Mouse (Mus musculus): ENCODE measurements around the gene Ddx39. TPM values are rescaled to one million over a fixed set of nuclear protein-coding genes. Genes with fewer than 3 reads are reported as not detected.

Gene Ddx39
- polyA plus RNA-seq, 1 experiment from 2014 or later, result 53.9 TPM

DNA sequence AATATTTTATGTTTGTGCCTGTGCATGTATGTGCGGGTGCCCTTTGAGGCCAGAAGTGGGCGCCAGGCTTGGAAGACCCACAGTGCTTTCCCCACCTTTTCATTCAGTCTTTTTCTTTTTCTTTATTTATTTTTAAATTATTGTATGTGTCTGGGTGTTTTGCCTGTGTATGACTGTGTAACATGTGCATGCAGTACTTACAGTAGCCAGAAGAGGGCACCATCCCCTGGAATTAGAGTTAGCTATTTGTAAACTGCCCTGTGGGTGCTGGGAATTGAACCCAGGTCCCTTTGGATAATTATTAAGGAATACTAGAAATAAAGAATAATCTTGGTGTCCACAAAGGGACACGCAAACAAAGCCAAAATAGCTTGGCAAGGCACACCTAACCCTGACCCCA lies 41.3 kb downstream of the Ddx39 start:
- H3K4me1 ChIP-seq (ENCODE audit: insufficient read depth, low read depth, low read length), result no peaks in the 10 kb centered on the region
- 98% methylated on average over 3 of the region's 3 CpGs for WGBS
- ATAC-seq (no peak), DNase-seq (ENCODE audit: low spot score) (no peak)
- H3K4me2 ChIP-seq (replicated peaks; ENCODE audit: low read depth, low read length), result no peak overlapping the region
- no peaks in the 10 kb centered on the region for H3K27me3 ChIP-seq (replicated peaks; ENCODE audit: insufficient read depth, low read length)
- no peak overlapping the region for H3K4me3 ChIP-seq (ENCODE audit: low read depth, low read length)
- no peak overlapping the region for H3K9ac ChIP-seq (replicated peaks; ENCODE audit: low read depth)
- no peaks in the 10 kb centered on the region for H3K36me3 ChIP-seq (ENCODE audit: insufficient read depth, low read length)
- H3K27ac ChIP-seq (ENCODE audit: low read length), result no peak overlapping the region
- H3K9me3 ChIP-seq (ENCODE audit: low read length), result no peaks in the 10 kb centered on the region
- TF ChIP-seq CTCF (IDR thresholded peaks at IDR 0.05) (peak; percentile 57), EP300 (IDR thresholded peaks at IDR 0.05) (no peak)

DNA sequence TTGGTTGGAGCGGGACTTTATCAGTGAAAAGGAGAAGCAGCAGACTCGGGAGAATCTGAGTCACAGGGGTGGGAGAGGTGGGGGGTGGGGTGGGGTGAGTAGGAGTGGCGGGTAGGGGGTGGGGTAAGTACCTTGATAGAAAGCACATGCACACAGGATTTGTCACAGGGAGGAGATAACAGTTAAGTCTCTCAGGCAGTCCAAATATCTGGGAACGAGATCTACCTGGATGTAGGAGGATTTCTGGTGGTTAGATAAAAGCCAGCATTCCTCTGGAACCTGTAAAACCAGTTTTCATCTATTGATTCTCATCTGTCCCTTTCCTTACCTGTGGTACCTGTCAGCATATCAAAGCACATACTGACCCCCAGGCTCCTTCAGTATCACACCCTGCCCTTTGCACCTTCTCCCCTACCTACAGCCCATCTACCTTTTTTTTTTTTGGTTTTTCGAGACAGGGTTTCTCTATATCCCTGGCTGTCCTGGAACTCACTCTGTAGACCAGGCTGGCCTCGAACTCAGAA lies 42.2 kb downstream of the Ddx39 start:
- no peak overlapping the region for H3K4me2 ChIP-seq (replicated peaks; ENCODE audit: low read depth, low read length)
- H3K27me3 ChIP-seq (replicated peaks; ENCODE audit: insufficient read depth, low read length), result no peaks in the 10 kb centered on the region
- H3K4me1 ChIP-seq (ENCODE audit: insufficient read depth, low read depth, low read length), result no peaks in the 10 kb centered on the region
- DNase-seq (ENCODE audit: low spot score) (no peak), ATAC-seq (no peak)
- 59% methylated on average over 6 of the region's 6 CpGs for WGBS
- H3K36me3 ChIP-seq (ENCODE audit: insufficient read depth, low read length), result no peaks in the 10 kb centered on the region
- TF ChIP-seq EP300 (IDR thresholded peaks at IDR 0.05), result no peak
- no peak for TF ChIP-seq CTCF (IDR thresholded peaks at IDR 0.05)
- no peak overlapping the region for H3K9ac ChIP-seq (replicated peaks; ENCODE audit: low read depth)
- no peak overlapping the region for H3K27ac ChIP-seq (ENCODE audit: low read length)
- no peaks in the 10 kb centered on the region for H3K9me3 ChIP-seq (ENCODE audit: low read length)
- no peak overlapping the region for H3K4me3 ChIP-seq (ENCODE audit: low read depth, low read length)

DNA sequence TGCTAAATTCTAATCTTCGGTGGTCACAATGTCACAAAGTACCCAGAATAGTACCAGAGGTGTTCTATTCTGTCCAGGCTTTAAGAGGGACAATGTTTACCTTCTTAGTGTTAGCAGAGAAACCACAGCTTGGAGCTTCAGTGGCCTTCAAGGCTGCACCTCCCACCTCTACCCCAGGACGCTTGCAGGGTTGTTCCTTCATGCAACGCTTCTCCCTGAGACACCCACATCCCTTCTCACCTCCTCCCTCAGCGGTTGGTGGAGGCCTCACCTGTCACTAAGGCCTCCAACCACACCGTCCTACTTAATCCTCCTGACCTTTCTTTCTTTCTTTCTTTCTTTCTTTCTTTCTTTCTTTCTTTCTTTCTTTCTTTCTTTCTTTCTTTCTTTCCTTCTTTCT lies 43.3 kb downstream of the Ddx39 start:
- H3K9ac ChIP-seq (replicated peaks; ENCODE audit: low read depth), result no peak overlapping the region
- no peaks in the 10 kb centered on the region for H3K4me1 ChIP-seq (ENCODE audit: insufficient read depth, low read depth, low read length)
- TF ChIP-seq EP300 (IDR thresholded peaks at IDR 0.05), result no peak
- no peak for TF ChIP-seq CTCF (IDR thresholded peaks at IDR 0.05)
- WGBS, result 41% methylated on average over 5 of the region's 5 CpGs
- H3K4me3 ChIP-seq (ENCODE audit: low read depth, low read length), result no peak overlapping the region
- no peaks in the 10 kb centered on the region for H3K9me3 ChIP-seq (ENCODE audit: low read length)
- no peaks in the 10 kb centered on the region for H3K27me3 ChIP-seq (replicated peaks; ENCODE audit: insufficient read depth, low read length)
- no peaks in the 10 kb centered on the region for H3K36me3 ChIP-seq (ENCODE audit: insufficient read depth, low read length)
- no peak for DNase-seq (ENCODE audit: low spot score)
- no peak overlapping the region for H3K4me2 ChIP-seq (replicated peaks; ENCODE audit: low read depth, low read length)
- H3K27ac ChIP-seq (ENCODE audit: low read length), result no peak overlapping the region
- ATAC-seq, result no peak

DNA sequence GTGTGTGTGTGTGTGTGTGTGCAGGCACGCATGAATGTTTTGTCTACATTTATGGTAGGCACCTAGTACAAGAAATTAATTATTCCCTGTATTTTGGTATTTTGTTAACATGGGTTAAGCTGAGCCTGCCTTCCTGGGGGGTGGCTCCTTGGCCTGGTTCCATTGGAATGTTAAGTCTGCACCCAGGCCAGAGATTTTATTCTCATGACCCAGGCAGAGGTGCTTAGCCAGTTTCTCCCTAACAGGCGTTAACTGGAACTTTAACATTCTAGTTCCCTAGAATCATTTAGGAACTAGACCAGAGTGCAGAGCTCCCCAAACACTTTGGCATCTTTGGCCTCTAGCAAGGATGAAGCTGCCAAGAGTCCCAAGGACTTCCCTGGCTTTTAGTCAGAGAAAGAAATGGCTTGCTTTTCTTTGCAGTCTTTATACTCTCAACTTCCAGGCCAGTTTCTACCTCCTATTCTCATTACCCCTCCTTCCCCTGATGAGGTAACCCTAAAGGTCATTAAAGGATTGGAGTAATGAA lies 44.3 kb downstream of the Ddx39 start:
- WGBS, result 53% methylated on average over 2 of the region's 2 CpGs
- no peak for ATAC-seq
- Histone ChIP-seq H3K9me3 (ENCODE audit: low read length) (no peaks in the 10 kb centered on the region), H3K36me3 (ENCODE audit: insufficient read depth, low read length) (no peaks in the 10 kb centered on the region), H3K4me2 (replicated peaks; ENCODE audit: low read depth, low read length) (no peak overlapping the region), H3K9ac (replicated peaks; ENCODE audit: low read depth) (no peak overlapping the region), H3K27me3 (replicated peaks; ENCODE audit: insufficient read depth, low read length) (no peaks in the 10 kb centered on the region), H3K4me3 (ENCODE audit: low read depth, low read length) (no peak overlapping the region), H3K4me1 (ENCODE audit: insufficient read depth, low read depth, low read length) (no peaks in the 10 kb centered on the region), H3K27ac (ENCODE audit: low read length) (no peak overlapping the region)
- no peak for DNase-seq (ENCODE audit: low spot score)
- TF ChIP-seq CTCF (IDR thresholded peaks at IDR 0.05) (no peak), EP300 (IDR thresholded peaks at IDR 0.05) (no peak)

GRCm38 (mm10) chr8:83764116-83764515 lies 49.1 kb downstream of the Ddx39 start:
- H3K9ac ChIP-seq (replicated peaks; ENCODE audit: low read depth), result no peak overlapping the region
- no peak for TF ChIP-seq EP300 (IDR thresholded peaks at IDR 0.05)
- no peak for TF ChIP-seq CTCF (IDR thresholded peaks at IDR 0.05)
- no peak overlapping the region for H3K4me2 ChIP-seq (replicated peaks; ENCODE audit: low read depth, low read length)
- H3K4me1 ChIP-seq (ENCODE audit: insufficient read depth, low read depth, low read length), result no peaks in the 10 kb centered on the region
- WGBS, result 93% methylated on average over 8 of the region's 8 CpGs
- H3K36me3 ChIP-seq (ENCODE audit: insufficient read depth, low read length), result no peaks in the 10 kb centered on the region
- no peak overlapping the region for H3K4me3 ChIP-seq (ENCODE audit: low read depth, low read length)
- ATAC-seq (no peak), DNase-seq (ENCODE audit: low spot score) (no peak)
- no peak overlapping the region for H3K27ac ChIP-seq (ENCODE audit: low read length)
- no peaks in the 10 kb centered on the region for H3K9me3 ChIP-seq (ENCODE audit: low read length)
- H3K27me3 ChIP-seq (replicated peaks; ENCODE audit: insufficient read depth, low read length), result no peaks in the 10 kb centered on the region

GRCm38 (mm10) chr8:83764717-83765116 lies 49.7 kb downstream of the Ddx39 start:
- Histone ChIP-seq H3K27me3 (replicated peaks; ENCODE audit: insufficient read depth, low read length) (no peaks in the 10 kb centered on the region), H3K9ac (replicated peaks; ENCODE audit: low read depth) (no peak overlapping the region), H3K4me3 (ENCODE audit: low read depth, low read length) (no peak overlapping the region), H3K9me3 (ENCODE audit: low read length) (no peaks in the 10 kb centered on the region), H3K4me1 (ENCODE audit: insufficient read depth, low read depth, low read length) (no peaks in the 10 kb centered on the region), H3K4me2 (replicated peaks; ENCODE audit: low read depth, low read length) (no peak overlapping the region), H3K27ac (ENCODE audit: low read length) (no peak overlapping the region), H3K36me3 (ENCODE audit: insufficient read depth, low read length) (no peaks in the 10 kb centered on the region)
- ATAC-seq (no peak), DNase-seq (ENCODE audit: low spot score) (no peak)
- WGBS, result 80% methylated on average over 2 of the region's 2 CpGs
- TF ChIP-seq CTCF (IDR thresholded peaks at IDR 0.05), result no peak
- no peak for TF ChIP-seq EP300 (IDR thresholded peaks at IDR 0.05)

DNA sequence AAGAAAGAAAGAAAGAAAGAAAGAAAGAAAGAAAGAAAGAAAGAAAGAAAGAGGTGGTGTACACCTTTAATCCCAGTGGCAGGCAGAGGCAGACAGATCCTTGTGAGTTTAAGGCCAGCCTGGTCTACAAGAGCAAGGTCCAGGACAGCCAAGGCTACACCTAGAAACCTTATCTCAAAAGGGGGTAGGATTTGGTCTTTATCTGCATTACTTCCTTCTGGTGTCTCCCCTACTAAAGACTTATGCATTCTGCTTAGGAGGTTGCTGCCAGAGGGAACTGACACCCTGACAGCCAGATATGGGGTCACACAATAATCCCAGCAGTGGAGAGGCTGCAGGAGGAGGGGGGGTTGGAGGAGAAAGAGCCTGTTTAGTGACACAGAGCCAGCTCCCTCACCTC lies 50.7 kb downstream of the Ddx39 start:
- Histone ChIP-seq H3K27me3 (replicated peaks; ENCODE audit: insufficient read depth, low read length) (no peaks in the 10 kb centered on the region), H3K9ac (replicated peaks; ENCODE audit: low read depth) (no peak overlapping the region), H3K4me2 (replicated peaks; ENCODE audit: low read depth, low read length) (no peak overlapping the region), H3K4me3 (ENCODE audit: low read depth, low read length) (no peak overlapping the region), H3K27ac (ENCODE audit: low read length) (no peak overlapping the region), H3K4me1 (ENCODE audit: insufficient read depth, low read depth, low read length) (no peaks in the 10 kb centered on the region), H3K9me3 (ENCODE audit: low read length) (no peaks in the 10 kb centered on the region), H3K36me3 (ENCODE audit: insufficient read depth, low read length) (no peaks in the 10 kb centered on the region)
- no peak for DNase-seq (ENCODE audit: low spot score)
- no peak for ATAC-seq
- TF ChIP-seq CTCF (IDR thresholded peaks at IDR 0.05) (no peak), EP300 (IDR thresholded peaks at IDR 0.05) (no peak)
